Mouse (Mus musculus) lung, postnatal 0 days (tissue): ENCODE measurements around the gene Mpped2. TPM values are rescaled to one million over a fixed set of nuclear protein-coding genes. Genes with fewer than 3 reads are reported as not detected.

ENCODE experiments used
- ATAC-seq: fragments of 200-750 bp; cut with Nextera tagmentation; 2 replicates; pipeline ENCODE4 v1.8.0; 2017; ENCODE audit warnings: moderate library complexity
- DNase-seq: peaks from one replicate; pipeline ENCODE4 v3.0.0-alpha.2; 2016; ENCODE audit warnings: low spot score
- H3K27ac ChIP-seq: fragments of 300-500 bp; sonication (generic); 2 replicates; pipeline ENCODE4 v1.5.1; 2014; ENCODE audit warnings: antibody characterized with exemption, mild to moderate bottlenecking, low read length, mixed read lengths
- H3K27me3 ChIP-seq: fragments of 300-500 bp; sonication (generic); replicated peaks from 2 replicates; pipeline ENCODE4 v1.6.1; 2014; ENCODE audit warnings: low read length, mixed read lengths; ENCODE audit not compliant: insufficient read depth
- H3K36me3 ChIP-seq: fragments of 300-500 bp; sonication (generic); 2 replicates; pipeline ENCODE4 v1.6.1; 2014; ENCODE audit warnings: low read length, mixed read lengths; ENCODE audit not compliant: insufficient read depth
- H3K4me1 ChIP-seq: fragments of 300-500 bp; sonication (generic); 2 replicates; pipeline ENCODE4 v1.6.1; 2014; ENCODE audit warnings: antibody characterized with exemption, low read depth, low read length, mixed read lengths; ENCODE audit not compliant: insufficient read depth
- H3K4me2 ChIP-seq: fragments of 300-500 bp; sonication (generic); replicated peaks from 2 replicates; pipeline ENCODE4 v1.6.1; 2014; ENCODE audit warnings: low read depth, mild to moderate bottlenecking, low read length, moderate library complexity, mixed read lengths
- H3K4me3 ChIP-seq: fragments of 300-500 bp; sonication (generic); 2 replicates; pipeline ENCODE4 v1.5.1; 2014; ENCODE audit warnings: low read depth, low read length
- H3K9ac ChIP-seq: fragments of 300-500 bp; sonication (generic); replicated peaks from 2 replicates; pipeline ENCODE4 v1.6.1; 2014; ENCODE audit warnings: low read depth, mild to moderate bottlenecking
- H3K9me3 ChIP-seq: fragments of 300-500 bp; sonication (generic); 2 replicates; pipeline ENCODE4 v1.6.1; 2016; ENCODE audit warnings: low read length, mixed read lengths
- CTCF ChIP-seq: IDR thresholded peaks from 2 replicates; pipeline ENCODE4 v1.5.1; 2016; ENCODE audit warnings: antibody characterized with exemption, mild to moderate bottlenecking
- EP300 ChIP-seq: IDR thresholded peaks from 2 replicates; pipeline ENCODE4 v1.6.1; 2016; ENCODE audit warnings: antibody characterized with exemption, mild to moderate bottlenecking, control low read depth
- WGBS: fragments of 180-500 bp; shearing (Covaris S2); extraction: QIAGEN DNeasy Blood & Tissue Kit; methylation state at CpG from one replicate; pipeline ENCODE4 v1.1.7; 2014; 5-methylcytosine and 5-hydroxymethylcytosine counted together
- polyA plus RNA-seq: library from polyadenylated mRNA; unstranded; fragments of >200 nt; fragmentation: Nextera tagmentation; extraction: Ambion mirVana; gene quantifications from 2 replicates; pipeline ENCODE4 v1.2.1, GENCODE M21; 2015

Gene Mpped2
- polyA plus RNA-seq, 1 experiment from 2014 or later = 9.7 TPM

DNA sequence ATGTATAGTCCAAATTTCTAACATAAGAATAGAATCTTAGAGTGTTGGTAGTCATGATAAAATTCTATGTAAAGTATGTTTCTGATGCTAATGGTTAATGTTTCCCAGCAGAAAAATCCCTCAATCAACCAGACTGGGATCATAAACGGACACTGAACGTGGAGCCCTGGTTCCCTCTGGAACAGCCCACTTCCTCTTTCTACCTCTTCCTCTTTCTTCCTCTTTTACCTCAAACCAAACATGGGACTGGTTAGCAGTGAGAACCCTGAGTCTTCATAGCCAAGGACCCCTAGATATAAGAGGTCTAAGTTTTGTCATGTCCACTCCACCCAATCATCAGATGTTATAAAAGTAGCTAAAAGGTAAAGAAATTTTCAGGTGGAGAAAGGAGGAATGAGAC is 132.4 kb downstream of the Mpped2 start:
- no peak overlapping the region for H3K27ac ChIP-seq
- no peaks in the 10 kb centered on the region for H3K27me3 ChIP-seq
- DNase-seq = no peak
- H3K36me3 ChIP-seq = no peaks in the 10 kb centered on the region
- 50% methylated on average over 2 of the region's 2 CpGs for WGBS
- H3K4me1 ChIP-seq = peaks cover 4% of the 10 kb centered on the region; the same call in 1 of the 2 replicates
- no peak for ATAC-seq
- H3K4me2 ChIP-seq = no peak overlapping the region
- H3K4me3 ChIP-seq = no peak overlapping the region
- H3K9me3 ChIP-seq = no peaks in the 10 kb centered on the region
- TF ChIP-seq EP300 = no peak
- TF ChIP-seq CTCF = no peak
- H3K9ac ChIP-seq = no peak overlapping the region

DNA sequence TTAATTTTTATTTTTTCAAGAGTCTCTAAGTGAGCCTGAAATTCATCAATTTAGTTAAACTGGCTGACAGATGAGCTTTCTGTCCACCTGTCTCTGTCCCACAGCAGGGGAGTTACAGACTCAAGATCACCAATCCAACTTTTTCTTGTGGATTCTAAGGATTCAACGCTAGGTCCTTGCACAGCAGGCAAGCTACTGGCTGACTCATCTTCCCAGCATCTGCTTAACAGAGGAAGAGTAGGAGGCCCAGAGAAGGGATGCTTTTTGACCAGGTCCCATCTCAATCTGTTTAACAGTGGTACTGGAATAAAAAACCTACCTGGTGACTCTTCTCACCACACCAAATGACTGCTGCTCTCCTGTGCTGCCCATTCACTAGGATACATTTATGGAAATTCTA is 133.0 kb downstream of the Mpped2 start:
- Histone ChIP-seq H3K36me3 (no peaks in the 10 kb centered on the region), H3K4me3 (no peak overlapping the region), H3K9me3 (no peaks in the 10 kb centered on the region), H3K27me3 (no peaks in the 10 kb centered on the region), H3K27ac (no peak overlapping the region), H3K9ac (no peak overlapping the region), H3K4me1 (peaks cover 4% of the 10 kb centered on the region; the same call in 1 of the 2 replicates), H3K4me2 (no peak overlapping the region)
- TF ChIP-seq EP300 (no peak), CTCF (no peak)
- WGBS = 82% methylated on average over 1 of the region's 1 CpGs
- ATAC-seq = no peak
- DNase-seq = no peak

DNA sequence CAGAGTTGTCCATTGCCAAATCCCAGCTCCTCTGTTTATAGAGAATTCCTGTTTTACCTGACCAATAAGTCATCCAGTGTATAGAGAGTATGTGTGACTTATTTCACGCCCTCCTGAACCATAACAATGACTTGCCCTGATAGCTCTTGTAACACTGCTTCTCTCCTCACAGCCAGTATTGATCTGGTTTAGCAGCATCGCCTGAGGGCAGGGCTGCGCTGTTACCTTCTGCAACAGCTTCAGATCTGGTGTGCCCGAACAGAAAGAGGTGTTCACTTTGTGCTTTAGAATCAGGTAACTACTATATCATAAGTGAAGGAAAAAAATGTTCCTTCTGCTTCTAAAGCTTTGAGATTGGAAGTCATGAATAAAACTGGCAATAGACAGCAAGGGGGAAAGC is 133.7 kb downstream of the Mpped2 start:
- Histone ChIP-seq H3K9me3 (no peaks in the 10 kb centered on the region), H3K27me3 (no peaks in the 10 kb centered on the region), H3K36me3 (no peaks in the 10 kb centered on the region), H3K4me2 (no peak overlapping the region), H3K4me3 (no peak overlapping the region), H3K27ac (no peak overlapping the region), H3K4me1 (peaks cover 4% of the 10 kb centered on the region; the same call in 1 of the 2 replicates), H3K9ac (no peak overlapping the region)
- no peak for TF ChIP-seq CTCF
- no peak for TF ChIP-seq EP300
- WGBS = 92% methylated on average over 4 of the region's 4 CpGs
- DNase-seq (no peak), ATAC-seq (no peak)

DNA sequence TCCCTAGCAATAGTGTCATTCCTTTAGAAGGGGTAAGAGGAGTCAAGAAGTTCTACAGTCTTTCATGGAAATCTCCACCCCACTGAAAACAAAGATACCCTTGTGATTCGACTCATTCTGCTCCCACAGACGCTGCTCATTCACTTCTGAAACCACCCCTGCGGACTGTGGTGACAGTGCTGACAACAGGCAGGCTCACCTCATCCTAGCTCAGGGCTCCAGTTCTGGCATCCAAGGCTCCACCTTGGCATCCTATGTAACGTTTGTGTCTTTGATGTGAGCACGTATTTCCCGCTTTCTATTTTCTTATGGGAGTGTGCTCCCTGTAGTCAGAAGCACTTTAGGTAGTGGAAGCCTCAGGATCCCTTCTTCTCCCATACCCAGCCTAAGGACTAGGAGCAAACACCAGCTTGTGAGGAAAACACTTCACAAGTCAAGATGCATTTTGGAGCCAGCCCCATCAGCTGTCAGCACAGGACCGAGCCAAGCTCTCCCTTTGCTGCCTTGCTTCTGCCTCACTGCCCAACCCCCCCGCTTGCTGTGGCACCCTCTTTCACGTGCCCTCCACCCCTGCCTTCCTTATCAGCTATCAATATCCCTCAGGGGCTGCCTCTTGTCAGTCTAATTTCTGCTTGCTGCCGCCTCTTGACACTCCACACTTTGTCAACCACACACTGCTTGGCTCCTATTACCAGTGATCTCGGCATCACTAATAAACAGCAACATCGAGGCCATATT is 135.7 kb downstream of the Mpped2 start:
- Histone ChIP-seq H3K4me3 (no peak overlapping the region), H3K4me1 (peaks cover 4% of the 10 kb centered on the region; the same call in 1 of the 2 replicates), H3K9me3 (no peaks in the 10 kb centered on the region), H3K4me2 (no peak overlapping the region), H3K9ac (no peak overlapping the region), H3K27me3 (no peaks in the 10 kb centered on the region), H3K36me3 (no peaks in the 10 kb centered on the region), H3K27ac (no peak overlapping the region)
- ATAC-seq (no peak), DNase-seq (no peak)
- 42% methylated on average over 12 of the region's 12 CpGs for WGBS
- no peak for TF ChIP-seq CTCF
- TF ChIP-seq EP300 = no peak

DNA sequence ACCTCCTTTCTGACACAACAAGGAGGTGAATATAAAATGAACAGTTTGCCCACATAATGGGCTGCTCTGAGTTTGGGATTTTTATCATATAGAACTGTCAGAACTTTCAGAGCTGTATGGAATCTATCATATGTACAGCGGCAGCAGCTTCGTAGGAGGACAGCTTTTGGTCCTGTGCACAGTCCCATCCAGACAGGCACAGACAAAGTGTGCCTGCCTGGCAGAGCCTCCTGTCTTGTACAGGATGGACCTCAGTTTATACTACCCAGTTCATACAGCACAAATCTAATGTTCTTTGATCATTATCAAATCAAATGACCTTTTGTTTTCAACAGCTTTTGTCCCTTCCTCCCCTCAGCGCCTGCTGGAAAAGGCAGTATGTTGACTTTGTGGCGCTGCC is 136.4 kb downstream of the Mpped2 start:
- Histone ChIP-seq H3K9ac (no peak overlapping the region), H3K27ac (no peak overlapping the region)
- 0 out of 2 replicates have a peak, but pooled peaks have one; percentile 33 for ATAC-seq

DNA sequence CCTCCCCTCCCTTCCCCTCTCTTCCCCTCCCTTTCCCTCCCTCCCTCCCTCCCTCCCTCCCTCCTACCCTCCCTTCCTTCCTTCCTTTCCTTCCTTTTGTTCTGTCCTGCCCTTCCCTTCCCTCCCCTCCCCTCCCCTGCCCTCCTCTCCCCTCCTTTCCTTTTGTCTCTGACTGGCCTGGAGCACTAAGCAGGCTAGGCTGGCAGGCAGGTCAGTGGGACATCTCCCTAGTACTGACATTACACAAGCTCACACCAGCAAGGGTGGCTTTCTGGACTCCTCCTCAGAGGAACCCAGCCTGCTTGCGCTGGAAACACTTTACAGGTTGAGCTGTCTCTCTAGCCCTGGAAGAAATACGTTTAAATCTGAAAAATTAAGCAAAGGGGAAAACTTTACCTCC is 139.5 kb downstream of the Mpped2 start:
- no peaks in the 10 kb centered on the region for H3K9me3 ChIP-seq
- H3K36me3 ChIP-seq = no peaks in the 10 kb centered on the region
- H3K27me3 ChIP-seq = no peaks in the 10 kb centered on the region
- H3K4me2 ChIP-seq = no peak overlapping the region
- DNase-seq (no peak), ATAC-seq (no peak)
- no peak overlapping the region for H3K4me3 ChIP-seq
- TF ChIP-seq EP300 = no peak
- TF ChIP-seq CTCF = no peak
- H3K9ac ChIP-seq = no peak overlapping the region
- H3K4me1 ChIP-seq = peaks cover 4% of the 10 kb centered on the region; the same call in 1 of the 2 replicates
- WGBS = 68% methylated on average over 2 of the region's 2 CpGs
- no peak overlapping the region for H3K27ac ChIP-seq

More for the DNA sequence above, 136.4 kb downstream of the Mpped2 start:
- 32% methylated on average over 4 of the region's 4 CpGs for WGBS
- Histone ChIP-seq H3K4me3 (no peak overlapping the region), H3K27me3 (no peaks in the 10 kb centered on the region), H3K4me2 (no peak overlapping the region), H3K4me1 (peaks cover 4% of the 10 kb centered on the region; the same call in 1 of the 2 replicates), H3K9me3 (no peaks in the 10 kb centered on the region), H3K36me3 (no peaks in the 10 kb centered on the region)
- TF ChIP-seq EP300 (no peak), CTCF (no peak)
- no peak for DNase-seq
